Mouse (Mus musculus) stomach, embryonic 14.5 days (tissue): ENCODE results near the gene Zfp423. TPM values are rescaled to one million over a fixed set of nuclear protein-coding genes. Genes with fewer than 3 reads are reported as not detected.

ENCODE experiments used
- ATAC-seq: fragments of 200-750 bp; cut with Nextera tagmentation; 2 replicates; pipeline ENCODE4 v1.8.0; 2017; ENCODE audit warnings: low read depth, moderate TSS enrichment; ENCODE audit not compliant: insufficient number of reproducible peaks, insufficient read depth, low FRiP score
- H3K27ac ChIP-seq: fragments of 300-500 bp; sonication (generic); 2 replicates; pipeline ENCODE4 v1.5.1; 2014; ENCODE audit warnings: mild to moderate bottlenecking, low read length, moderate library complexity, mixed read lengths
- H3K27me3 ChIP-seq: fragments of 300-500 bp; sonication (generic); 2 replicates; pipeline ENCODE4 v1.6.1; 2014; ENCODE audit warnings: low read length, control low read depth, mixed read lengths; ENCODE audit not compliant: control insufficient read depth, insufficient read depth
- H3K36me3 ChIP-seq: fragments of 300-500 bp; sonication (generic); 2 replicates; pipeline ENCODE4 v1.6.1; 2014; ENCODE audit warnings: mild to moderate bottlenecking, control low read depth, low read length, moderate library complexity, mixed read lengths; ENCODE audit not compliant: control insufficient read depth, insufficient read depth
- H3K4me1 ChIP-seq: fragments of 300-500 bp; sonication (generic); 2 replicates; pipeline ENCODE4 v1.6.1; 2014; ENCODE audit warnings: low read length, control low read depth, mixed read lengths; ENCODE audit not compliant: control insufficient read depth, insufficient read depth
- H3K4me2 ChIP-seq: fragments of 300-500 bp; sonication (generic); replicated peaks from 2 replicates; pipeline ENCODE4 v1.6.1; 2014; ENCODE audit warnings: low read depth, low read length, control low read depth
- H3K4me3 ChIP-seq: fragments of 300-500 bp; sonication (generic); 2 replicates; pipeline ENCODE4 v1.5.1; 2014; ENCODE audit warnings: low read depth, low read length, control low read depth
- H3K9ac ChIP-seq: fragments of 300-500 bp; sonication (generic); replicated peaks from 2 replicates; pipeline ENCODE4 v1.6.1; 2014; ENCODE audit warnings: low read depth, mild to moderate bottlenecking, control low read depth, low read length, moderate library complexity, mixed read lengths
- H3K9me3 ChIP-seq: fragments of 300-500 bp; sonication (generic); 2 replicates; pipeline ENCODE4 v1.6.1; 2016; ENCODE audit warnings: low read depth, low read length, control low read depth; ENCODE audit not compliant: control insufficient read depth
- WGBS: fragments of 180-500 bp; shearing (Covaris S2); extraction: QIAGEN DNeasy Blood & Tissue Kit; methylation state at CpG from one replicate; pipeline ENCODE4 v1.1.7; 2014; 5-methylcytosine and 5-hydroxymethylcytosine counted together
- polyA plus RNA-seq: library from polyadenylated mRNA; unstranded; fragments of >200 nt; fragmentation: Nextera tagmentation; extraction: Ambion mirVana; gene quantifications from 2 replicates; pipeline ENCODE4 v1.2.1, GENCODE M21; 2014

Gene Zfp423
- polyA plus RNA-seq, 1 experiment from 2014 or later = 13.6 TPM

DNA sequence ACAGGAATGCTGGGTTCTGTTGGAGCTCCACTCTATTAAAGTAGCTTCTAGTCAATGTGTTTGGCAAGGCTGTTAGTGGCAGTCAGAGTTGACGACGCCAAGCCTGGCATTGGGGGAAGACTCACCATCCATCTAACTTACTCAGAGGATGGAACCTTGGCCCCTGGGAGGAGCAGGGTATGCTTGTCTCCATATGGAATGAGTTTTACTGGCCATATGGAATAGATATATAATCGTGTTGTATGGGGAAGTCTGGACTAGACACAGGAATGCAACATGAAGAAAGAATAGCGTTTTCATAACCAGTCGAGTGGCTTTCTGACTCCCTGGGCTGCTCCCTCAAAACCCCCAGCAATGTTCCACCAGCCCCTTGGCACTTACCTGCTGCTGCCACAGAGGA is 55.3 kb downstream of the Zfp423 start:
- Histone ChIP-seq H3K4me2 (no peak overlapping the region), H3K4me1 (no peaks in the 10 kb centered on the region; the same call in 1 of the 2 replicates), H3K9ac (no peak overlapping the region), H3K9me3 (no peaks in the 10 kb centered on the region), H3K36me3 (no peaks in the 10 kb centered on the region), H3K27ac (no peak overlapping the region), H3K4me3 (no peak overlapping the region), H3K27me3 (no peaks in the 10 kb centered on the region)
- no peak for ATAC-seq
- 74% methylated on average over 5 of the region's 5 CpGs for WGBS

DNA sequence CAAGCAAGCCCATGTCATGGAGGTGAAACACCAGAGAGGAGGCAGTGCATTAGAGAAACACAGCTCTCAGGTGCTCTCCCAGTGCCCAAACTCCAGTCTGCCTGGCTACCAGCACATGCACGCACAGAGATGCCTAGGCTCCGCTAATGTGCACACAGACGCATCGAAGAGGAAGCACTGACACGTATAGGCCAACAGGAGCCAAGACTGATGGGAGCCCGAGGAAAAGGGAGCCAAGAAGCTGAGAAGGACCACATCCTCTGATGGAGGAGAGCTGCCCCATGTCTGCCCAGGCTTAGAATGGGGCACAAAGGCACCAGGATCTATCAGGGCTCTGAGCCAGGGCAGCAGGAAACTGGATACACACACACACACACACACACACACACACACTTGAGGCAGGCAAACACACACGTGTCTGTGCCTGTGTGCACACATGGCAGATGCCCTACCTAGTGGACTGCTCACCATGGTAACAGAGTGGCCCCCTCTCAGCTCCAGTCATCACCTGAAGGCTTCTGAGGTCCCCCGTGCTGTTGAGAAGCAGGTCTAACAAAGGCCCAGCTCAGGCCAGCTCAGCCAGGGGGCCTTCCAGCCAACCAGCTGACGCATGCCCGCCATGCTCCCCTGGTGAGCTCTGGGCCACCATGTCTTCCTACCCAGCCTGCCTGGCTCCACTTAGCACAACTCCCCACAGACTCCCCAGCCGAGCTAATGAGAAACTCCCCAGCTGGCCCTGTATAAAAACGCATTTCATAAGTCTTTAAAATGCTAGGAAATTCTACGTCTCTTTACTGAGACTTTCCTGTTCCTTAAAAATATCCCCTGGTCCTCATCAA is 64.0 kb downstream of the Zfp423 start:
- Histone ChIP-seq H3K27ac (peak overlapping the region; percentile 40; the same call in 1 of the 2 replicates), H3K4me1 (peaks cover 29% of the 10 kb centered on the region), H3K4me2 (no peak overlapping the region), H3K4me3 (no peak overlapping the region), H3K36me3 (no peaks in the 10 kb centered on the region), H3K9me3 (no peaks in the 10 kb centered on the region), H3K27me3 (no peaks in the 10 kb centered on the region), H3K9ac (no peak overlapping the region)
- no peak; the same call in 1 of the 2 replicates for ATAC-seq
- WGBS = 63% methylated on average over 13 of the region's 13 CpGs

DNA sequence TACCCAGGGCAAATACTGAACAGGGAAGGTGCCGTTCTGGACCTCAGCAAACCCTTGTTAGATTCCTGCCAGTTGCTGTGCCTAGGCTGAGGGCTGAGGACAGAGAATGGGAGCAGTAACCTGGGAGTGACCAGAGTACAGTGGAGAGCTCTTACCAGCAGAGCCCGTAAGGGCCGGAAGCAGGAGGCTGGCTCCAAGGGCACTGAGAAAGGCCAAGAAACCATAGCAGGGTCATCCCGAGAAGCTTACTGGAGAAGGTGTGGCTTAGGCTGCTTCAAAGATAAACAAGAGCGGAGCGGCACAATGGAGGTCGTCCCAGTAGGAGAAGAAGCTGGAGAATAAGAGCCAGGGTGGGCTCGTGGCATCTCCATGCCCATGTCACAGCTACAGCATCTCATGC is 65.1 kb downstream of the Zfp423 start:
- Histone ChIP-seq H3K4me3 (no peak overlapping the region), H3K9ac (no peak overlapping the region), H3K4me1 (peaks cover 33% of the 10 kb centered on the region), H3K27ac (no peak overlapping the region), H3K36me3 (no peaks in the 10 kb centered on the region), H3K4me2 (no peak overlapping the region), H3K27me3 (no peaks in the 10 kb centered on the region), H3K9me3 (no peaks in the 10 kb centered on the region)
- ATAC-seq = no peak
- WGBS = 41% methylated on average over 8 of the region's 8 CpGs

DNA sequence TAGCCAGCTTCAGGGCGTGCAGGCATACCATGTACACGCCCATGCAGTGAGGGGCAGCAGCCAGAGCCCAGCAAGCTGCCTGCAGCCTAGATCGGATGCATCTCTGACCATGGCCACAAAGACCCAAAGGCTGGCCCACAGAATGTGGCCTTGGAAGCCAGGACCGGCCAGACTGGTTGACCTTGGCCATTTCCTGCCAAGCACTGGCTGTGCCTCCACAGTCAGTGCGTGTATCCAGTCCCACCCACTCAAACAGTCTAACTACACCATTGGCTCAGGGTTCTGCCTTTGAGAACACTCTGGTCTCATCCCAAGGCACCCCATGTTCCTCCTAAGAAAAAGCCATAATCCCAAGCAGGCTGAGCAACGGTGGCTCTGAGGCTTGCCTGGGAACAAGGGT is 65.8 kb downstream of the Zfp423 start:
- H3K27ac ChIP-seq = no peak overlapping the region
- ATAC-seq = no peak
- H3K9ac ChIP-seq = no peak overlapping the region
- WGBS = 58% methylated on average over 6 of the region's 6 CpGs
- peaks cover 33% of the 10 kb centered on the region for H3K4me1 ChIP-seq
- no peaks in the 10 kb centered on the region for H3K9me3 ChIP-seq
- no peaks in the 10 kb centered on the region for H3K36me3 ChIP-seq
- no peak overlapping the region for H3K4me3 ChIP-seq
- no peaks in the 10 kb centered on the region for H3K27me3 ChIP-seq
- H3K4me2 ChIP-seq = no peak overlapping the region

- H3K9ac ChIP-seq = no peak overlapping the region
- H3K27ac ChIP-seq = no peak overlapping the region
- 81% methylated on average over 6 of the region's 6 CpGs for WGBS
- H3K4me1 ChIP-seq = peaks cover 33% of the 10 kb centered on the region
- no peak for ATAC-seq
- no peaks in the 10 kb centered on the region for H3K36me3 ChIP-seq
- no peaks in the 10 kb centered on the region for H3K9me3 ChIP-seq
- H3K27me3 ChIP-seq = no peaks in the 10 kb centered on the region
- no peak overlapping the region for H3K4me2 ChIP-seq
- H3K4me3 ChIP-seq = no peak overlapping the region
Observed at GRCm38 (mm10) chr8:87892891-87893290, 66.5 kb downstream of the Zfp423 start.

DNA sequence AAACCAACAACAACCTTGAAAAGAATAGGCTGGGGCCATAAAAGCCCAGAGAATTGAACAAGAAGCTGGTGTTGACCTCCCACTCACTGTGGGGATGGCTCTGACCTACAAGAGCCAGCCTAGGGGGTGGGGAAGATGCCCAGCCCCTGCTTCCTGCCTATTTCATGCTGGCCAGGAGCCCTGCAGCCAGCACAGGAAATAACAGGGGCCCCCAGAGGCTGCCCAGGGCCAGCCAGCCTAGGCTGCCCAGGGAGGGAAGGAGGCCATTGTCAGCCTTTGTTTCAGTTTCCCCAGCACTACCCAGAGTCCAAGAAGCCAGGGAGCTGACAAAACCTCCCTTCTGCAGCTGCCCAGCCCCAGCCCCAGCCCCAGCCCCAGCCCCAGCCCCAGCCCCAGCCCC is 67.5 kb downstream of the Zfp423 start:
- H3K27ac ChIP-seq = peak overlapping the region; percentile 13; the same call in 1 of the 2 replicates

DNA sequence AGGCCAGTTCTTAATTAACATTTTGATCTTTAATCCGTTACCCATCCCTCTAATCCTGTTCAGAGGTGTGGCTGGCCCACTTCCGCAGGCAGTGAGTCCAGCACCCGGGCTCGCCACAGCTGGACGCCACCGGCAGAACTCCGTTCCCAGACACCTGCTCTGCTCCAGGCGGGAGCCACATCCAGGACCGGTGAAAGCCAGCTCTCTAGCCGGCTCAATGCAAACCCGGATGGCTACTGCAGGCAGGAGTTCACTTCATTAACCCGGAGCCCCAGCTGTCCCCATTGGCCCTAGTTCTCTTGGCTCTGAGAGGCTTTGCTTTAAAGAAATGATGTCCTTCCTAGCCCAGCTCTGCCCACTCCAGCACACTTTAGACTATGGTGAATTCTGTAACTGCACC is 71.4 kb downstream of the Zfp423 start:
- H3K4me2 ChIP-seq = no peak overlapping the region
- H3K9ac ChIP-seq = no peak overlapping the region
- 69% methylated on average over 12 of the region's 12 CpGs for WGBS
- no peaks in the 10 kb centered on the region for H3K36me3 ChIP-seq
- H3K27me3 ChIP-seq = no peaks in the 10 kb centered on the region
- no peak overlapping the region for H3K4me3 ChIP-seq
- peaks cover 8% of the 10 kb centered on the region; the same call in 1 of the 2 replicates for H3K4me1 ChIP-seq
- no peak for ATAC-seq
- no peaks in the 10 kb centered on the region for H3K9me3 ChIP-seq
- no peak overlapping the region for H3K27ac ChIP-seq

More for the DNA sequence above, 67.5 kb downstream of the Zfp423 start:
- peaks cover 33% of the 10 kb centered on the region for H3K4me1 ChIP-seq
- H3K4me3 ChIP-seq = no peak overlapping the region
- ATAC-seq = no peak
- no peak overlapping the region for H3K9ac ChIP-seq
- H3K27me3 ChIP-seq = no peaks in the 10 kb centered on the region
- no peaks in the 10 kb centered on the region for H3K36me3 ChIP-seq
- no peak overlapping the region for H3K4me2 ChIP-seq
- H3K9me3 ChIP-seq = no peaks in the 10 kb centered on the region

GRCm38 (mm10) chr8:87881088-87881487 is 78.3 kb downstream of the Zfp423 start:
- Histone ChIP-seq H3K36me3 (no peaks in the 10 kb centered on the region), H3K4me2 (no peak overlapping the region), H3K4me1 (0 out of 2 replicates have a peak, but pooled peaks cover 1% of the 10 kb centered on the region), H3K9me3 (no peaks in the 10 kb centered on the region), H3K27ac (no peak overlapping the region), H3K27me3 (no peaks in the 10 kb centered on the region), H3K4me3 (no peak overlapping the region), H3K9ac (no peak overlapping the region)
- no peak for ATAC-seq
- WGBS = 70% methylated on average over 2 of the region's 2 CpGs
